Mouse (Mus musculus): ENCODE measurements around the gene Ccdc125.

The Ccdc125 gene

DNA sequence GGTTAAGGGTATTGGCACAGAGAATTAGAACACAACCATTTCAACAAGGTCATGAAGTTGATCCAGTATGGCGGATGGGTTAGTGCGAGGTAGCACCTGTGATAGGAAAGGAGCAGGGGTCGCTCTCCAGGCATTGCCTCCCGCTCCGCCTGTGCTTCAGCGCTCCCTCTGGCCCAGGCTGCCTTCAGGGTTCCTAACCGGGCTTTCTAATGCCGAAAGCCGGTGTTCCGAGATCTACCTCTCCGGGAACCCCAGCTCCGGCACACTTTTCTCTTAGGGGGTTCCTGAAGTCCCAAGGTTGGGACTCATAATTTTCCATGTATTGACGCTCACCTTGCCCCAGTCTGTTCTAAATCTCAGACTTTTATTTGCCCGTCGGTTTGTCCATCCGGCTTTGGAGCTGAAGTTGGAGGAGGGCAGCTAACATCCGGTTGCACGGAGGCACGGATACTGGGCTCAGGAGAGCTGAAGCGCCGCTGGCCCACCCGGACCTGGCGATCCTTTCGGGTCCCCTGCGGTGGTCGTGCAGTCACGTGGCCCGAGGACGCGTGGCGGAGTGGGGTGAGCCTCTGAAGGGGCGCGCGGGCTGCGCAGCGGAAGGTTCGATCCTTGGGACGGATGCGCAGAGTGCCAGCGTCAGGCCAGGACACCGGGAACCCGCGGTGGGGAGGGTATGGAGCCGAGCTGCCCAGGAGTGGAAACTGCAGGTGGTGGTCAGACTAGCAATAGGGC lies at the start of gene Ccdc125:
TSS of gene Ccdc125 (plus strand) at position 427 of the 732 bp plus-strand sequence.
- DNase-seq (ENCODE audit: low spot score in 2 of 2): no peak

GRCm38 (mm10) chr13:100622241-100622640 lies 47.3 kb upstream of the Ccdc125 start:
- DNase-seq (ENCODE audit: low spot score in 2 of 2): no peak

GRCm38 (mm10) chr13:100634106-100634691 lies 35.3 kb upstream of the Ccdc125 start:
- no peak for DNase-seq (ENCODE audit: low spot score in 2 of 2)

DNA sequence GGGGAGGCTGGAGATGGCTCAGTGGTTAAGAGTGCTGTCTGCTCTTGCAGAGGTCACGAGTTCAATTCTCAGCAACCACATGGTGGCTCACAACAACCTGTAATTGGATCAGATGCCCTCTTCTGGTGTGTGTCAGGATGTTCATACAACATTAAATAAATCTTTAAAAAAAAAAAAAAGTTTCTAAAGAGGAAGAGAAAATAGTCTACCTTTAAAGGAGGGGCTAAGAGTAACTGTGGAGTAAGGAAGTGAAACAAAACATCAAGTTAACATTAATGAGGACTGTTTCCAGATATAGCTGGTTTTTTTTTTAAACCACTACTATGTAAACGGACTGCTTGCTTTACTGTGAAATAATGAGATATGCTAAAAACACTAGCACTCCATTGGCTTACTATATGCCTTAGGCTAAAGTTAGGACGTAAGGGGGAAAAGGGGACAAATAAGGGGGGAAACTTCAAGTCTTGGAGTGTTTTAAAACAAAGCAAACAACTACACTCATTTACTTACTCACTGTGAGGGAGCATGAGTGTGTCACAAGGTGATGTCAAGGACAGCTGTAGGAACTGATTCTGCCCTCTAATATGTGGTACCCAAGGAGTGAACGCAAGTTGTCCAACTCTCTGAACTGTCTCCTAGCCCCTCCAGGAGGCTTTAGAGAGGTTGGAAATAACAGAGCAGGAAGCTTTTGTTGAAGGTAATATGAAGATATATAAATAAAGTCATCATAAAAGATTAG lies 26.9 kb upstream of the Ccdc125 start:
- DNase-seq (ENCODE audit: low spot score in 2 of 2): no peak

DNA sequence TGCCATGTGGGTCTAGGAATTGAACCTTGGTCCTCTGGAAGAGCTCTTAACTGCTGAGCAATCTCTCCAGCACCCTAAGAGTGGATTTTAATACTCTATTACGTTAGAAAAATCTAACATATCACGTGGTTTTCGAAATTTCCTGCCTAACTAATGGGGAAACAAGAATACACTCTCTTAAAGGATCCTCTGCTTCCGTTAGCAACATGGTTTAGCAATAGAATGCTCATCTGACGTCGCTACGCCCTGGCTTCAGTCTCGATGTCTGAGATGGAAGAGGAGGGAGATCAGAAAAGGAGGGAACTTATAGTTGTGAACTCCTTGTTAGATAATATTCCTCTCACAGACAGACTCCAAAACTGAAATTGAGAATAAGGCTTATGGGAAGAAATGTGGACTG lies 21.3 kb upstream of the Ccdc125 start:
- no peak for DNase-seq (ENCODE audit: low spot score in 2 of 2)

DNA sequence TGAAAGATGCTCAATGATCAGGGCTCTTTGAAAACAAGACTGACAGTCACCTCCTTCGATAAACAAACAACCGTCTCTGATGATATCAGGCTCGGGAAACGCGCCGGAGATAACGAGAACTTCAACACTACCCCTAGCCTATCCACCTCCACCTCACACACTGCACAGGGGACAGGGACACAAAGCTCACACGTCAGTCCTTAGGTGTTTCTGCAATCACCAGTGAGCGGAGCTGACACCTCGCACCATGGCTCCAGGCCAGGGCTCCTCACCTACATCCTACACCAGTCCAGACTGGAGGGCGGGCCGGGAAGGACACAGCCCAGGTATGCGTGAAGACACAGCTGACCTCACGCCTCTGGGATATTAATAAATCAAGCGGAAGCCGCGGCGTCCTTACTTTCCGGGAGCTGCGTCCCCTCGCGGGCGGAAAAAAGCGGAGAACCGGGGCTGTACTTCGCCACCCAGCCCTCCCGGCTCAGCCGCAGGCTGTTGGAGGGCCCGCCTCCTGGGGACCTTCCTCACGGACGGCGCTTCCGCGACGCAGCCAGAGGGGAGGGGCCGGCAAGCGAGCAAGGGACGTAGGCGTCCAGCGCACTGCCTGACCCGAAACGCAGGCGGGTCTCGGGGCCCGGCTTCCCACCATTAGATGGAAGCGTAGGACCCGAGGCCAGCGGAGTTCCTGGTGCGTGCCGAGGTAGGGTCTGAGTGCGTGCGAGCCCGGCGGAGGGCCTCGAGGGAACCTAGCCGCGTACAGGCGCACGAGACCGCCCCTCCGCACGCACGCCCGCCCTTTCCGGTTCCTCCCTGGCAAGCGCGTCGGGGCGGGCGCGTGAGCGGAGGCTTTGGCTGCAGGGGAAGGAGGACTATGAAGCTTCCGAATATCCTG lies 18.7 kb upstream of the Ccdc125 start, which contains the start of the genes Ak6 and Rad17:
TSS of gene Ak6 (plus strand) at position 430 of the 889 bp plus-strand sequence.
TSS of gene Rad17 (minus strand) at position 502 of the 889 bp plus-strand sequence.
- peak; percentile 89 to 92 for DNase-seq (ENCODE audit: low spot score in 2 of 2)

DNA sequence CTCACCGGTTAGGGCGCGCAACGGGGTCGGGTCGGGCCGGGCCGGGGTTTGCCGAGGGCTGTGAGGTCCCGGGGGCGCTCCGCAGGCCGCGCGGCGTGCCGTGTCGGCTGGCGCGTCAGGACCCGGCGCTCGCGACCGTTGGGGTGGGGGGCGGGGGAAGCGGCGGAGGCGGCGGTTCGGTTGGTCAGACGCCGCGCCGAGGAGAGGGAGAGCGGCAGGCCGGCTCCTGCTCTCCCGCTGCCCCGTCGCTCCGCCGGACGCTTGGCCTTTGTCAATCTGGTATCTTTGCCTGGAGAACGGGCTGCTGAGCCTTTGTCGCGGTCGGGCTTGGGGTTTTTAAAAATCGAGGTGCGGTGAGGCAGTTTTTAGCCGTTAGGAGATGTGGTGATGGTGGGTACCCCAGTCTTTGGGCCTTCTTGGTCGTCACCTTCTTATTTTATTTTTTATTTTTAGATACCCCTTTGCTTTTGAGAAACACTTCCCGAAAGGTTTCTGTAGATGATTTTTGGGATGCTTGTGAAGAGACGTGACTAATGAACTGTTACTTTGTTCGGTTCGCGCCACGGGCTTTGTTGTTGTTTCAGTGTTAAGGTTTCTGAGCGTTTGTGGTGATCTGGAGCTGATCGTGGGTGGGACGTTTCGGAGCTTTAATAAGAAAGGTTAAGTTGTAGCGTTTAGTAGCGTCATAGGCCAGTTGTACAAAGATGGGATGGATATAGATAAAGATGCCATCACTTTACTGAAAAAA lies 17.9 kb upstream of the Ccdc125 start, which contains the start of gene Taf9:
TSS of gene Taf9 (plus strand) at position 141 of the 748 bp plus-strand sequence.
- no peak for DNase-seq (ENCODE audit: low spot score in 2 of 2)

- DNase-seq (ENCODE audit: low spot score in 2 of 2): no peak
These were observed 11.4 kb upstream of the Ccdc125 start for GRCm38 (mm10) chr13:100658091-100658490.

GRCm38 (mm10) chr13:100659864-100660456 lies 9.6 kb upstream of the Ccdc125 start:
- DNase-seq (ENCODE audit: low spot score in 2 of 2): peak in 1 of 2 experiments; percentile 13

DNA sequence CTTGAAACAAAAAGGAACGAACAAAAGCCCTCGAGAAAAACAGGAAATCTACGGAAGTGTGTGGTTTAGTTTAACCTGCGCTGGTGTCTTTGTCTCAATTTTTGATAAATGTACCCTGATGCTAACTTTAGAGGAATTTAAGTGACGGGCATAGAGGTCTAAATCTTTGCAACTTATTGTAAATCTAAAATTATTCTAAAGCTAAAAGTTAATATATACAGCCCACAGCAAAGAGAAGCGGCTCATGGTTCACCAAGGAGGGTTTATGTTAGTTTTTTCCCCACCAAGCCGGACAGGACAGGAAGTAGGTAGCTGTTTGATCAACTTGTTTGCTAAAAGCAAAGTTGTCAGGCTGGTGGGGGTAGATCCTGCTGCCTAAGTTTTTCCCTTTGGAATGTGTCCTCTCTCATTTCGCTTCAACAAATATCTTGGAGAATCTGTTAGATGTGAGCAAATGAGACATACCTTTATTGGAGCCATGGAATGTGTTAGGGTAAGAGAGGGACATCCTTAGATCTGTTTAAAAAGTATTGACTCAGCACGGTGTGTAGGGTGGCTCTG lies 744 bp downstream of the Ccdc125 start:
- no peak for DNase-seq (ENCODE audit: low spot score in 2 of 2)

DNA sequence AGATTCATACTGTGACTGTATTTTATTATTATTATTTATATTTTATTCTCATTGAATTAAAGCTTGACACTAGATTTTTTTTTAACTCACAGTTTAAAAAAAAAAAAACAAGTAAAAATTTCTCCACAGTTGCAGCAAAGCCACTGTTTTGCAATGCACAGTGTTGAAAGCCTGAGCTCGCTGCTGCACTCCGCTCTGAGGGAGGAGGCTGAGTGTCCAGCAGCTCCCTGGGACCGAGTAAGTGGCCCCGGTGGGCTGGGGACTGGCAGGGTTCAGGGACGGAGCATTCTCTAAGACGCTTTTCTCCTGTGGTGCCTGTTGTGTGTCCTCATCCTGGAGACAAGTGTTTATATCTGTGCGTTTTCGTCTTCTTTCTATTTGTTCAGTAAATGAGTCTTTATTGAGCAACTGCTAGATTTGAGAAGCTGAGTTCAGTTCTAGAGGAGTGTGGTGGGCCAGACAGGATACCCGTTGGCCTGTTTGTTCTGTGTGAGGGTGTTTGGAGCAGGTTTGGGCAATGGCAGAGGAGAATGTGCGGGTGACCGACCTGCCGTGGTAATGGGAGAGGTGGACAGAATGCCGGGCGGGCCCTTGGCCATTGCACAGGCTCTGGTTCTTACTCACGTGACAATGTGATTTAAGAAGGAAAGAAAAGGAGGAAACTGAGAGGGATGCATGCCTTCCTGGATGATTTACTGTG lies 6.6 kb downstream of the Ccdc125 start:
- DNase-seq (ENCODE audit: low spot score in 2 of 2): no peak

- no peak for DNase-seq (ENCODE audit: low spot score in 2 of 2)
These were observed 12.1 kb downstream of the Ccdc125 start for GRCm38 (mm10) chr13:100681615-100682014.

- DNase-seq (ENCODE audit: low spot score in 2 of 2): no peak
These were observed 13.3 kb downstream of the Ccdc125 start for GRCm38 (mm10) chr13:100682837-100683236.

- no peak for DNase-seq (ENCODE audit: low spot score in 2 of 2)
These were observed 14.8 kb downstream of the Ccdc125 start for GRCm38 (mm10) chr13:100684355-100684754.

GRCm38 (mm10) chr13:100687513-100687912 lies 18.0 kb downstream of the Ccdc125 start:
- no peak for DNase-seq (ENCODE audit: low spot score in 2 of 2)

DNA sequence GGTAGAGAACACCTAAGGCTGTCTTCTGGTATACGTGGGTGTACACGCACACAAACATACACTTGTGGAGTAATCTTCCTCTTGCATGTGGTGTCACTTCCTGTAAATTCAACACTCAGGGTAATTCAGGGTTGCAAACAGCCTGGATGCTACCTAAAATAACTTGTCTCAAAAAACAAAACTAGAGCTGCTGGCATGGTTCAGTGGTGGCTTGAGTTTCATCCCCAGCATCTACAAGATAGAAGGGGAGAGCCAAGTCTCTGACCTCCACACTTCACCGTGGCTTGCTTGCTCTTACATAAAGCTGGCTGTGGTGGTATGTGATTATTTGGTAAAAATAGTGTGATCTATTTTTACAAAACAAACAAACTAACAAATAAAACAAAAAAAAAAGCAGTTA lies 28.0 kb downstream of the Ccdc125 start:
- DNase-seq (ENCODE audit: low spot score in 2 of 2): no peak

DNA sequence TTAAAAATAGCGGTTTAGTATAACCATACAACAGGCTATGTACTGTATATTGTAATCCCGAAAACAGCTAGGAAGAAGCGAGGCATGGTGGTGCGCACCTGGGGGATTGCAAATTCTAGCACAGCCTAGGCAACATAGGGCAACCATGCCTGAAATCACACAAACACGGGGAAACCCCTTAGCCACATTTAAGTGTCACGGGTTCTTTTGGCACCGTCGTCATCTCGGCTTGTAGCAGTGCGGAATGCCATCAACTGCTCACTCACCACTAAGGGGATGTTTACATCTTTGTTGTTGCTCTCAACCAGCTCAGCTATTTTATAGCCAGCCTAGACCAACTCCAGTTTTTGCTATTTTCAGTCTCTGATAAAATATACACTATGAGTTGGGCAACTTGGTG lies 29.3 kb downstream of the Ccdc125 start:
- DNase-seq (ENCODE audit: low spot score in 2 of 2): no peak

DNA sequence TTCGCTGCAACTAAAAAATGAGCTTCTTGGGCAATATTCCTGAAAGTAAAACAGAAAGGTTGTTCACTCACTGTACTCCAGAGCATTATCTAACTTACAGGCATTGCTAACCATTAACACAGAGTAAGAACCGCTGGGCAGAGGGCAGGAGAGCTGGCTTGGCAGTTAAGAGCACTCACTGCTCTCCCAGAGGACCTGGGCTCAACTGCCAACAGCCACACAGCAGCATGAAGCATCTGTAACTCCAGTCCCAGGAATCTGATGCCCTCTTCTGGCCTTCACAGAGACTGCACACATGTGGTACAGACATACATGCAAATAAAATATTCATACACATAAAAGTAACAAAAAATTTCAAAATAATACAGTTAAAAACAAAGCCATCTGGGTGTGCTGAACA lies 34.0 kb downstream of the Ccdc125 start:
- no peak for DNase-seq (ENCODE audit: low spot score in 2 of 2)

DNA sequence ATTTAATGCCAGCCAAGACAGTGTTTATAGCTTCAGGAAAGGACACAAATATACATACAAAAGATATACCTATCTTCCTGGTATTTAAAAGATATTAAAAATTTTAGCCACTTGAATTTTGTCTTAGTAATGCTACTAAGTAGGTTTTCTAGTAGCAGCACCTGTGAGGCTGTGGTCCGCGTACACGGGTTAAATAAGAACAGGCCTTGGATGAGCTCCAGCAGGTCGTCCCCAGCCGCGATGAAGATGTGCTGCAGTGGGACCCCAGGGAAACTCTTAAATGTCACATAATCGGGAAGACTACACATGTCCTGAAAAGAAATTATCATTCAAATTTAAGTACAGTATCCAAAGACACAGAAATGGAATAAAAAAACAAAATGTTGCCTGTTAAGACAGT lies 36.7 kb downstream of the Ccdc125 start:
- no peak for DNase-seq (ENCODE audit: low spot score in 2 of 2)

Data from right cerebral cortex, postnatal 36 days (tissue).